Comparison of ENCODE assay signal across 14 mouse cellular contexts in genomic region chr7:64081618-64082017, GRCm38 (mm10).
"Had no signal": no experiment of that assay in that cellular context is flagged by ENCODE, and none has a peak within 500 bp of the region (broad histone marks: within the 10 kb centered on the region; RNA-seq: fewer than 3 reads in every experiment).

No protein-coding gene starts in this region.

- H3K36me3 ChIP-seq: intestine, embryonic 15.5 days; kidney, embryonic 15.5 days; limb, embryonic 15.5 days; liver, embryonic 12.5 days; midbrain, embryonic 13.5 days; neural tube, embryonic 15.5 days had no signal

- H3K9me3 ChIP-seq: intestine, embryonic 15.5 days; kidney, embryonic 15.5 days; limb, embryonic 15.5 days; liver, embryonic 12.5 days; midbrain, embryonic 13.5 days; neural tube, embryonic 15.5 days had no signal

- ATAC-seq: intestine, embryonic 15.5 days; liver, embryonic 12.5 days; midbrain, embryonic 13.5 days had no signal

- H3K9ac ChIP-seq: intestine, embryonic 15.5 days; kidney, embryonic 15.5 days; limb, embryonic 15.5 days; liver, embryonic 12.5 days; lung, embryonic 14.5 days; midbrain, embryonic 13.5 days; neural tube, embryonic 15.5 days had no signal

- H3K4me3 ChIP-seq: intestine, embryonic 15.5 days; kidney, embryonic 15.5 days; limb, embryonic 15.5 days; liver, embryonic 12.5 days; midbrain, embryonic 13.5 days; myocyte; neural tube, embryonic 15.5 days had no signal

- DNase-seq: kidney, adult 2 months; kidney, postnatal 14 days; left cerebral cortex, postnatal 4 days; lung, embryonic 14.5 days; lung, postnatal 10 days; right cerebral cortex, postnatal 4 days; spleen, adult 18-20 months had no signal

- H3K27me3 ChIP-seq: intestine, embryonic 15.5 days; kidney, embryonic 15.5 days; limb, embryonic 15.5 days; midbrain, embryonic 13.5 days; neural tube, embryonic 15.5 days had no signal

- H3K4me1 ChIP-seq: intestine, embryonic 15.5 days; kidney, embryonic 15.5 days; limb, embryonic 15.5 days; liver, embryonic 12.5 days; midbrain, embryonic 13.5 days; neural tube, embryonic 15.5 days had no signal

- H3K27ac ChIP-seq: intestine, embryonic 15.5 days; kidney, embryonic 15.5 days; limb, embryonic 15.5 days; liver, embryonic 12.5 days; midbrain, embryonic 13.5 days; neural tube, embryonic 15.5 days had no signal

- H3K4me2 ChIP-seq: intestine, embryonic 15.5 days; kidney, embryonic 15.5 days; limb, embryonic 15.5 days; liver, embryonic 12.5 days; lung, embryonic 14.5 days; midbrain, embryonic 13.5 days; neural tube, embryonic 15.5 days had no signal
